Mouse (Mus musculus) liver, embryonic 12.5 days (tissue): Measurements from ENCODE around the gene Cpm. TPM values are rescaled to one million over a fixed set of nuclear protein-coding genes. Genes with fewer than 3 reads are reported as not detected.

Experiments used
- ATAC-seq: fragments of 200-750 bp; cut with Nextera tagmentation; 2 replicates; pipeline ENCODE4 v1.8.0; 2017; ENCODE audit warnings: moderate number of reproducible peaks, mild to moderate bottlenecking, moderate library complexity
- H3K27ac ChIP-seq: fragments of 300-500 bp; sonication (generic); 2 replicates; pipeline ENCODE4 v1.5.1; 2016; ENCODE audit warnings: mild to moderate bottlenecking
- H3K27me3 ChIP-seq: fragments of 300-500 bp; sonication (generic); replicated peaks from 2 replicates; pipeline ENCODE4 v1.6.1; 2016; ENCODE audit warnings: mild to moderate bottlenecking, moderate library complexity
- H3K36me3 ChIP-seq: fragments of 300-500 bp; sonication (generic); 2 replicates; pipeline ENCODE4 v1.6.1; 2016; ENCODE audit warnings: mild to moderate bottlenecking, moderate library complexity
- H3K4me1 ChIP-seq: fragments of 300-500 bp; sonication (generic); 2 replicates; pipeline ENCODE4 v1.6.1; 2016
- H3K4me2 ChIP-seq: fragments of 300-500 bp; sonication (generic); 2 replicates; pipeline ENCODE4 v1.6.1; 2016; ENCODE audit warnings: mild to moderate bottlenecking, moderate library complexity
- H3K4me3 ChIP-seq: fragments of 300-500 bp; sonication (generic); 2 replicates; pipeline ENCODE4 v1.5.1; 2016; ENCODE audit warnings: mild to moderate bottlenecking, moderate library complexity
- H3K9ac ChIP-seq: fragments of 300-500 bp; sonication (generic); 2 replicates; pipeline ENCODE4 v1.6.1; 2016; ENCODE audit warnings: mild to moderate bottlenecking, moderate library complexity
- H3K9me3 ChIP-seq: fragments of 300-500 bp; sonication (generic); replicated peaks from 2 replicates; pipeline ENCODE4 v1.6.1; 2016; ENCODE audit warnings: mild to moderate bottlenecking, moderate library complexity
- WGBS: fragments of 180-500 bp; shearing (Covaris S2); methylation state at CpG from one replicate; pipeline ENCODE4 v1.1.7; 2016; ENCODE audit not compliant: insufficient replicate concordance; 5-methylcytosine and 5-hydroxymethylcytosine counted together
- polyA plus RNA-seq: library from polyadenylated mRNA; unstranded; fragments of >200 nt; fragmentation: Nextera tagmentation; extraction: Ambion mirVana; gene quantifications from 2 replicates; pipeline ENCODE4 v1.2.1, GENCODE M21; 2016

The Cpm gene
- polyA plus RNA-seq, result 29.8 and 30.7 TPM in 2 replicates

DNA sequence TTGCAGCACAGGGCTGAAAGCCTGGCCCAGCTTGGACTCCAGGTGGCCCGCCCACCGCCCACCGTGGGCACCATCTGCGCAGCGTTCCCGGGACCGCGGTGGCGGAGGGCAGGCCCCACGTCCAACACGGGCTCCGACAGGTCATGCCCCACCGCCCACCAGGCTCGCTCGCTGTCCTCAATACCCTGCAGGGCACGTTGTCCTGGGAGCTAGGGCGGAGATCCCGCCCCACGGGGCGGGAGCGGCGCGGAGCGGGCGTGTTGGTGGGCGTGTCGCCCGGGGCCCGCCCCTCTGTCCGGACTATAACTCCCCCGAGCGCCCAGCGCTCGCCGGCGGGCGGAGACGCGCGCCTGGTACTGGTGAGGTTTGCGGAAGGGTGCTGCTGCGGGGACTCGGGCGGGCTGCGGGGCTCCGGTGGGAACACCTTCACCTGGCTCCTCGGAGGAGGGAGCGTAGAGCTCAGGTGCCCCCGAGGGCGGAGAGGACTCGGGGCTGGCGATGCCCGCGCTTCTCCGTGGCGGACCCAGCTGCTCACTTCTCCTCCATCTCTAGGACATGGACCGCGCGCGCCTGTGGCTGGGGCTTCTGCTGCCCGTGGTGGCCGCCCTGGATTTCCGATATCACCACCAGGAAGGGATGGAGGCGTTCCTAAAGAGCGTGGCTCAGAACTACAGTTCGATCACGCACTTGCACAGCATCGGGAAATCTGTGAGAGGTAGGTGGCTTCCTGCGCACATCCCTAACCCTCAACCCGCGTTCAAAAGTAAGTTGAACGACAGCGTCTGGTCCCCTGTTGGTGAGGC lies at the start of gene Cpm:
Cpm (plus strand) TSS at position 332 of the 803 bp plus-strand sequence.
- Histone ChIP-seq H3K27ac (no peak within 1 kb of the TSS), H3K4me1 (peaks cover 13% of the 10 kb centered on the region), H3K9ac (peak within 1 kb of the TSS; percentile 44), H3K4me2 (peak within 1 kb of the TSS; percentile 71), H3K9me3 (no peaks in the 10 kb centered on the region), H3K27me3 (peaks cover 62% of the 10 kb centered on the region), H3K36me3 (no peaks in the 10 kb centered on the region), H3K4me3 (peak within 1 kb of the TSS; percentile 56)
- WGBS, result under 1% methylated on average over 70 of the region's 73 CpGs
- peak; percentile 88 for ATAC-seq

DNA sequence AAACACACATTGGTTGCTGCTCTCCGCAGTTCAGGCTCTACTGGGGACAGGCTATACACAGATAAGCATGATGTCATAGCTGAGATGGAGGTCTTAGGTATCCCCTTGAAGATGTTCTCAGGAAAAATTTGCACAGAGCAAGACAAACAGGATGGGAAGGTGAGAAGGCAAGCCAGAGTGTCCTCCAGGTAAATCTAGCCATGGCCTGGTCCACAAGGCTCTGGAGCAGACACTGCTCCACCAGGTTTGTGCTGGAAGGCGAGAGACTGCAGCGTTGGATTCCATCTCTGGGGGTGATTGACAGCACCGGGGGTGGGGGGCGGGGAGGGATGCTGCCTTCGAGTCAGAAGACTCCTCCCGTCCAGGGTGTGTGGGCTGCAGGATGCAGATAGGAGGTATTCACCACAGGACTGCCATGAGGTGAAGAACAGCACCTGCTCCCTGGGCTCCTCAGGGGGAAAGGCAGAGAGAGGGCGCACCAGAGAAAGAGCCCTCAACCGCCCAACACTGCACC lies 49.5 kb upstream of the Cpm start:
- 34% methylated on average over 9 of the region's 9 CpGs for WGBS
- ATAC-seq, result no peak
- no peaks in the 10 kb centered on the region for H3K36me3 ChIP-seq
- no peaks in the 10 kb centered on the region for H3K4me1 ChIP-seq
- no peaks in the 10 kb centered on the region for H3K27me3 ChIP-seq
- H3K4me2 ChIP-seq, result no peak overlapping the region
- H3K9ac ChIP-seq, result no peak overlapping the region
- H3K4me3 ChIP-seq, result no peak overlapping the region
- H3K27ac ChIP-seq, result no peak overlapping the region
- no peaks in the 10 kb centered on the region for H3K9me3 ChIP-seq

DNA sequence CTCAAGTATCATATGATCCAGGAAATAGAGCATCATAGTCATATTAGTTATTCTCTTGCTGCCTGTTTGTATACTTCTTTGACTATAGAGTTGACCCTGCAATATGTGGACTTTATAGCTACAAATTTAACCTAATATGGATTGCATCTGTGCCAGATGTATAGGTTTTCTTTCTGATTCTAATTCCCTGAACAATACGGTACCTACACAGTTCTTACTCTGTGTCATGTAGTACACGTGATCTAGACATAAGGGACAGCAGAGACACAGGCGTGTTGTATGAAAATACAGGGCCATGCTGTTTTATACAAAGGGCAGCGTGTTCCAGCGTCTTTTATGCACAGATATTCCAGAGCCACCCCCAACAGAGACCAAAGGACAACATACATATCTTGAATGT lies 48.9 kb upstream of the Cpm start:
- no peaks in the 10 kb centered on the region for H3K36me3 ChIP-seq
- no peak overlapping the region for H3K4me2 ChIP-seq
- ATAC-seq, result no peak
- no peaks in the 10 kb centered on the region for H3K9me3 ChIP-seq
- no peaks in the 10 kb centered on the region for H3K27me3 ChIP-seq
- H3K4me3 ChIP-seq, result no peak overlapping the region
- 74% methylated on average over 5 of the region's 5 CpGs for WGBS
- no peak overlapping the region for H3K9ac ChIP-seq
- no peak overlapping the region for H3K27ac ChIP-seq
- H3K4me1 ChIP-seq, result no peaks in the 10 kb centered on the region

DNA sequence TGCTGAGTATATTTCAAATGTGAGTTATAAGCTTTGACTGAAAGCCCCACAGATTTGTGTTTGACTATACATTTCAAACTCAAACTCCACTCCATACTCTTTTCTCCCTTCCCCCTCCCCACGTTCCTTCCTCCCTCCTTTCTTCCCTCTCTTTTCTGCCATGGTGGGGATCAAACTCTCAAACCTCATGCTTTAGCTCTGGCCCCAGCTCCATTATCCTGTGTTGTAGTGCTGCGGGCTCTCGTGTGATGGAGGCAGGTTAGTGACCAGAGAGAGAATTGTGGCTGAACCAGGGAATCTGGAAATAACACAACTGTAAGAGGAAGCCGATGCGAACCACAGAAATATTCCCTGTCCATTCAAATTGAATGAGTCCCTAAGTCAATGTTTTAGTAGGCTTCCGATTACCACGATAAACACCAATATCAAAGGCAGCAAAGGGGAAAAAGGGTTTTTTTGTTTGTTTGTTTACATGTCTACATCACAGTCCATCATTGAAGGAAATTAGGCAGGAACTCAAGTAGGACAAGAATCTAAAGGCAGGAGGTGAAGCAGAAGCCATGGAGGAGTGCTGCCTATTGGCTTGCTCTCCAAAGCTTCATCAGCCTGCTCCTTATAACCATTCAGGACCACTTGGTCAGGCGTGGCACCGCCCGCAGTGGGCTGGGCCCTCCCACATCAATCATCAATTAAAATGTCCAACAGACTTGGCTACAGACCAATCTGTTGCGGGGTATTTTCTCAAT lies 48.1 kb upstream of the Cpm start:
- no peak for ATAC-seq
- no peaks in the 10 kb centered on the region for H3K27me3 ChIP-seq
- H3K9me3 ChIP-seq, result no peaks in the 10 kb centered on the region
- no peaks in the 10 kb centered on the region for H3K36me3 ChIP-seq
- H3K4me2 ChIP-seq, result no peak overlapping the region
- no peak overlapping the region for H3K27ac ChIP-seq
- no peaks in the 10 kb centered on the region for H3K4me1 ChIP-seq
- 77% methylated on average over 11 of the region's 11 CpGs for WGBS
- H3K4me3 ChIP-seq, result no peak overlapping the region
- no peak overlapping the region for H3K9ac ChIP-seq

DNA sequence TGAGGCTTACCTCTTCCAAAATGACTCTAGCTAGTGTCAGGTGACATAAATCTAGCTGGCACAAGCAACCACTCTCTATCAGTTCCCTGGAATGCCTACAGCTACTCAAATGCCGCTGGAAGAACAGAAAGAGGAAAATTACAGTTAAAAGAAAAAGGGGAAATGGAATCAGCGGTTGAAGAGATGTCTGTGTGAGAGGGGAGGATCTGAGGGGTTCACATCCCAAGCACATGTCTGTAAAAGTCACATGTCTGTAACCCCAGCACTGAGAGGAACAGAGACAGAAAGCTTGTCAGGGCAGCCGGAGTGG lies 47.6 kb upstream of the Cpm start:
- Histone ChIP-seq H3K9ac (no peak overlapping the region), H3K27me3 (no peaks in the 10 kb centered on the region), H3K36me3 (no peaks in the 10 kb centered on the region), H3K4me3 (no peak overlapping the region), H3K27ac (no peak overlapping the region), H3K4me2 (no peak overlapping the region), H3K4me1 (no peaks in the 10 kb centered on the region), H3K9me3 (no peaks in the 10 kb centered on the region)
- whole genome bisulfite sequencing, result 76% methylated on average over 3 of the region's 3 CpGs
- ATAC-seq, result no peak

DNA sequence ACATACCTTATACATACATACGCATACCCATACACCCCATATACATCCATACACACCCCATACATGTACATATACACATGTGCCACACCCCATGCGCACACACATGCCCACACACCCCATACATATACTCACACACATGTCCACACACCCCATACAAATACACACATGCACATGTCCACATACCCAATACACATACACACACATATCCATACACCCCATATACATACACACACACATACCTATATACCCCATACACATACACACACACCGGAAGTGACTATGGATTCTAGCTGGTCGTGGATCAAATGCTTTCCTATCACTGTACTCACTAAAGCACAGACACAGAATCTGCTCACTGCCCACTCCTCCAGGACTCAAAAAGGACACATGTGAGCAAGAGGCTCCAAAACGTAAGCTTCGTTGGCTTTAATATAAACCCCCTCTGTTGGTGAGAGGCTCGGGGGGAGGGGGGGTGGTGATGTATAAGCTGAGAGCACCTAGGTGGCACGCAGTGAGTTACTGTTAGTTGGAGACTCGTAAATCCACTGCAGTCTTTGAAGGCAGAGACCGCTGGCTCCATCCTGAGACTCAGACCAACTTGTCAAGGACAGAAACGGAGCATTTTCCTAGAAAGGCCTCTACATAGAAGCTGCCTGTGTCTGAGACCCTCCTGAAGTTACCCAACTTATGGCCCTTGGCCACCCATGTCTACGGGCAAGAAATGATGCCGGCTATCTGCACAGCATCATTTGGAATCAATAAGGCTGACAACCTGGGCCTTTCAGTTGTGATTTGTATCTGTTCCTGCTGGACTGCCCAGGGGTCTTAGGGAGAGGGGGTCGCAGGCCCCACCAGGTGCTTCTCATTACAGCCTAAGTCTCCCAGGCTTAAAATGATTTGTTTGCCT lies 45.9 kb upstream of the Cpm start:
- Histone ChIP-seq H3K4me1 (no peaks in the 10 kb centered on the region), H3K27me3 (no peaks in the 10 kb centered on the region), H3K36me3 (no peaks in the 10 kb centered on the region), H3K9ac (no peak overlapping the region), H3K4me2 (no peak overlapping the region), H3K9me3 (no peaks in the 10 kb centered on the region), H3K27ac (no peak overlapping the region), H3K4me3 (no peak overlapping the region)
- ATAC-seq, result no peak
- WGBS, result 67% methylated on average over 14 of the region's 14 CpGs

DNA sequence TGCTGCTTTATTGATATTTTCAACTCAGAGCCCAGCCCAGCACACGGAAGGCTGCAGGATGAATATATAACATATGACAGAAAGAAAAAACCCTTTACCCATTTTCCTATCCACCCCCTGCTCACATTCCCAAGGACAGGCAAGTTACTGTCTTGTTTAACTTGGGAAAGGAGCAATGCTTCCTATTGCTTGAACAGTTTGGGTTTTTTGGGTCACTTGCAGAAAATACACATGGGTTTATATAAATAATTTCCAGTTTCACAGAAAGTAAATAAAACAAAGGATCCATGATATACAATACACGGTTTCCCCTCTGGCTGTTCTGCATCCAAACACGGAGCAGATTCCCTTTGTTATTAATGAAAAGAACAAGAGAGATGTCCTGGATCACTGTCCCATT lies 45.2 kb upstream of the Cpm start:
- no peak overlapping the region for H3K4me3 ChIP-seq
- no peak overlapping the region for H3K9ac ChIP-seq
- no peaks in the 10 kb centered on the region for H3K9me3 ChIP-seq
- H3K4me1 ChIP-seq, result no peaks in the 10 kb centered on the region
- no peak for ATAC-seq
- H3K36me3 ChIP-seq, result no peaks in the 10 kb centered on the region
- H3K27me3 ChIP-seq, result no peaks in the 10 kb centered on the region
- H3K27ac ChIP-seq, result no peak overlapping the region
- H3K4me2 ChIP-seq, result no peak overlapping the region
- 66% methylated on average over 3 of the region's 3 CpGs for WGBS

DNA sequence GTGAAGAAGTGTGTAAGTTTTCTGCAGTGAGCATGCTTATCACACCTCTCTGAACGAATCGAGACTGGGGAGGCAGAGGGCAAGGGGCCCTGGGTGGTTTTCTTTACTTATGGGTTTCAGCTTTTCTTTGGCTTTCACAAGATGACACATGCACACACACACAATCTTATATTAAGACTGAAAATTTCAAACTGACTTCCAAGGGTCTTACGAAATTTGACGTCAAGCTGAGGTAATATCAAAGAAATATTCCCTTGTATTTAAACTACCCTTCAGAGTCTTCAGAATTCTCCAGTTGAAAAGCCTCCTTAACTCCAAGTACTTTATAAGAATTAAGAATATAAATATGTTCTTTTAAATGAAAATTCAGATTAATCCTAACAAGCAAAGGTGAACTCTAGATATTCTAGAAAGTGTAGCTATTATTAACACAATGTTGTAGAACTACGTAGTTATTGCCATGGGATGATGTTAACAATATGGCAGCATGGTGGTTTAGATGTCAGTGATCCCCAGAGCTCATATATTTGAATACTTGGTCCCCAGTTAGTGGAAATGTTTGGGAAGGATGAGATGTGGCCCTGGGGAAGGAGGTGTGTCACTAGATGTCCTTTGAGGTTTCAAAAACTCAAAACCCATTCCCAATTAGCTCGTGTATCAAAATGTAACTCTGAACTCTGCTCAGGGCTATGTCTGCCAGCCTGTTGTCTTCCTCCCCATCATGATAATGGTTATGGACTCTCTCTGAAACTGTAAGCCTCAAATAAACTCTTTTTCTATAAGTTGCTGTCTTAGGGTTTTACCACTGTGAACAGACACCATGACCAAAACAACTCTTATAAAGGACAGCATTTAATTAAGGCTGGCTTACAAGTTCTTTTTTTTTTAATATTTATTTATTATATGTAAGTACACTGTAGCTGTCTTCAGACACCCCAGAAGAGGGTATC lies 44.5 kb upstream of the Cpm start:
- no peaks in the 10 kb centered on the region for H3K9me3 ChIP-seq
- no peak overlapping the region for H3K9ac ChIP-seq
- H3K27ac ChIP-seq, result no peak overlapping the region
- H3K27me3 ChIP-seq, result no peaks in the 10 kb centered on the region
- H3K4me2 ChIP-seq, result no peak overlapping the region
- no peaks in the 10 kb centered on the region for H3K4me1 ChIP-seq
- H3K36me3 ChIP-seq, result no peaks in the 10 kb centered on the region
- ATAC-seq, result no peak
- no peak overlapping the region for H3K4me3 ChIP-seq
- WGBS, result 77% methylated on average over 6 of the region's 6 CpGs

DNA sequence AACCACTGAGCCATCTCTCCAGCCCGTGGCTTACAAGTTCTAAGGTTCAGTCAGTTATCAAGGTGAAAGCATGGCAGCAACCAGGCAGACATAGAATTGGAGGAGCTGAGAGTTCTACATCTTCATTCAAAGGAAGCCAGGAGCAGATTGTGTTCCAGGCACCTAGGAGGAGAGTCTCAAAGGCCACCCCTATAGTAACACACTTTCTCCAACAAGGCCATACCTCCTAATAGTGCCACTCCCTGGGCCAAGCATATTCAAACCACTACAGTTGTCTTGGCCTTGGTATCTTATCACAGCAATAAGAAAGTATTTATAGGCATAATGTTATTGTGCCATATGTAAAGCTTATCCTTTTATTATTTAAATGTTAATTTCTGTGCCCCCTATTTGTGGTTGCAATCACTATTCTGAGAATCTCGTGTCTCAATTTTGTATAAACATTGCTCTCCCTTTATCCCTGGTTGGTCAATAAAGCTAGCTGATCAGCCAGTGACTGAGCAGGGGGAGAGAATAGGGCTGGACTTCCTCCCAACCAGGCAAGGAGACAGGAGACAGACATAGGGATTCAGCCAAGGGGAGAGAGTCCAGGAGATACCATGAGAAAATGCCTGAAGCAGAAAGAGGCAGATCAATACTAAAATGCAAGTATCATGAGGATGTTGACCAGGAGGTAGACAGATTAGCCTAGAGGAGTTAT lies 43.5 kb upstream of the Cpm start:
- 56% methylated on average over 2 of the region's 2 CpGs for WGBS
- no peak overlapping the region for H3K4me2 ChIP-seq
- no peaks in the 10 kb centered on the region for H3K36me3 ChIP-seq
- H3K4me1 ChIP-seq, result no peaks in the 10 kb centered on the region
- H3K4me3 ChIP-seq, result no peak overlapping the region
- no peak overlapping the region for H3K9ac ChIP-seq
- no peak overlapping the region for H3K27ac ChIP-seq
- no peaks in the 10 kb centered on the region for H3K27me3 ChIP-seq
- no peak for ATAC-seq
- no peaks in the 10 kb centered on the region for H3K9me3 ChIP-seq

DNA sequence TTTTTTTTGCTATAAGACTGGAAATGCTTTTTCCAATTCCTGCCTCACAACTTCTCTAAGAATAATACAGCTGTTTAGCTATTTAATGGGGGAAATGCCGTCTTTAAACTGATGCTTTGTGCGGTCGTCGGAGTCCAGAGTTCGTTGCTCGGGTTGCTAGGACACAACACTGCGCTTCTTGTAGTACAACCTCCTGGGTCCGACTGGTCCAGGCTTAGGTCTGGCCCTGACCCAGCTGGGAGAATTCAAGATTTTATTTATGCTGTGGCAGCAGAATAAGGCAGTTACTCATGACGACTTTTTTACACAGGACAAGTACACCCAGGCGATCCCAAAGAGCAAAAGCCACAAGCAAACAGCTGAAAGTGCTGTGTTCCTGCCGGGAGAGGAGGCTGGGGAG lies 42.4 kb upstream of the Cpm start:
- 69% methylated on average over 11 of the region's 11 CpGs for WGBS
- H3K4me1 ChIP-seq, result no peaks in the 10 kb centered on the region
- H3K9me3 ChIP-seq, result no peaks in the 10 kb centered on the region

More for the DNA sequence above, 42.4 kb upstream of the Cpm start:
- no peak overlapping the region for H3K9ac ChIP-seq
- H3K36me3 ChIP-seq, result no peaks in the 10 kb centered on the region
- no peak for ATAC-seq
- no peak overlapping the region for H3K27ac ChIP-seq
- H3K27me3 ChIP-seq, result no peaks in the 10 kb centered on the region
- H3K4me3 ChIP-seq, result no peak overlapping the region
- no peak overlapping the region for H3K4me2 ChIP-seq
